Mouse (Mus musculus) stomach, embryonic 16.5 days (tissue): ENCODE results near the gene Ccdc149. TPM values are rescaled to one million over a fixed set of nuclear protein-coding genes. Genes with fewer than 3 reads are reported as not detected.

ENCODE experiments used
- ATAC-seq: fragments of 200-750 bp; cut with Nextera tagmentation; 2 replicates; pipeline ENCODE4 v1.8.0; 2017; ENCODE audit warnings: moderate number of reproducible peaks, moderate TSS enrichment; ENCODE audit not compliant: insufficient read depth, low FRiP score
- H3K27ac ChIP-seq: fragments of 300-500 bp; sonication (generic); 2 replicates; pipeline ENCODE4 v1.5.1; 2014; ENCODE audit warnings: low read length
- H3K27me3 ChIP-seq: fragments of 300-500 bp; sonication (generic); 2 replicates; pipeline ENCODE4 v1.6.1; 2014; ENCODE audit warnings: low read length, control low read depth, mixed read lengths; ENCODE audit not compliant: control insufficient read depth, insufficient read depth
- H3K36me3 ChIP-seq: fragments of 300-500 bp; sonication (generic); 2 replicates; pipeline ENCODE4 v1.6.1; 2014; ENCODE audit warnings: low read length; ENCODE audit not compliant: control insufficient read depth, insufficient read depth
- H3K4me1 ChIP-seq: fragments of 300-500 bp; sonication (generic); 2 replicates; pipeline ENCODE4 v1.6.1; 2014; ENCODE audit warnings: low read length, control low read depth, mixed read lengths; ENCODE audit not compliant: control insufficient read depth, insufficient read depth
- H3K4me2 ChIP-seq: fragments of 300-500 bp; sonication (generic); 2 replicates; pipeline ENCODE4 v1.6.1; 2014; ENCODE audit warnings: low read depth, low read length, mixed read lengths
- H3K4me3 ChIP-seq: fragments of 300-500 bp; sonication (generic); replicated peaks from 2 replicates; pipeline ENCODE4 v1.5.1; 2014; ENCODE audit warnings: mild to moderate bottlenecking, low read length
- H3K9ac ChIP-seq: fragments of 300-500 bp; sonication (generic); 2 replicates; pipeline ENCODE4 v1.6.1; 2014; ENCODE audit warnings: low read length
- H3K9me3 ChIP-seq: fragments of 300-500 bp; sonication (generic); replicated peaks from 2 replicates; pipeline ENCODE4 v1.6.1; 2016; ENCODE audit warnings: low read length, control low read depth; ENCODE audit not compliant: control insufficient read depth
- WGBS: fragments of 180-500 bp; shearing (Covaris S2); extraction: QIAGEN DNeasy Blood & Tissue Kit; methylation state at CpG from one replicate; pipeline ENCODE4 v1.1.7; 2014; 5-methylcytosine and 5-hydroxymethylcytosine counted together
- polyA plus RNA-seq: library from polyadenylated mRNA; unstranded; fragments of >200 nt; fragmentation: Nextera tagmentation; extraction: Ambion mirVana; gene quantifications from 2 replicates; pipeline ENCODE4 v1.2.1, GENCODE M21; 2015

The Ccdc149 gene
- polyA plus RNA-seq, 1 experiment from 2014 or later = 4.3 TPM

GRCm38 (mm10) chr5:52332120-52332519 lies 139.2 kb downstream of the Ccdc149 start:
- no peak overlapping the region for H3K4me2 ChIP-seq
- no peak overlapping the region for H3K4me3 ChIP-seq
- H3K9ac ChIP-seq = no peak overlapping the region
- no peaks in the 10 kb centered on the region for H3K27me3 ChIP-seq
- WGBS = 28% methylated on average over 8 of the region's 8 CpGs
- H3K36me3 ChIP-seq = no peaks in the 10 kb centered on the region
- H3K27ac ChIP-seq = no peak overlapping the region
- H3K9me3 ChIP-seq = no peaks in the 10 kb centered on the region
- no peak for ATAC-seq
- H3K4me1 ChIP-seq = no peaks in the 10 kb centered on the region

Other genes with a start within 250 kb of the Ccdc149 start
- gene Sod3, start 107.7 kb downstream of the Ccdc149 start, polyA plus RNA-seq = 2.5 and 2.8 TPM in 2 replicates
- gene Lgi2, start 94.9 kb upstream of the Ccdc149 start, polyA plus RNA-seq = 7.2 and 8.0 TPM in 2 replicates
- gene Sepsecs, start 198.2 kb upstream of the Ccdc149 start, polyA plus RNA-seq = 11.2 and 11.5 TPM in 2 replicates